In the genomic region with DNA sequence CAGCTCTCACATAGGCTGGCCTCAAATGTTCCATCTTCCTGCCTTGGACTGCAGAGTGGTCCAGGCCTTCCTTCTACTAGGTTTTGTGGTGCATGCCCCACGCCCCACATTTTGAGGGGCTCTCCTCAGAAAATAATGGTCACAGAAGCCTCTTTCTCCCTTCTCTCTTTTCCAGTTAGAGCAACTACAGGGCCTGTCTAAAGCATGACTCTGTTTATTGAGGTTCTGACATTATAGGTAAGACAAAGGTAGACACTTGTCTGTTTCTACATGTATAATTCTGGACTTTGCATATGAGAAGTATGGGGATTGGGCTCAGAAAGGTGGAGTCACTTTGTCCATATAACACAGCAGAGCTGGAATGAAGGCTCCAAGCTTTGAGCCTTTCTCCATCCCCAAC, we compare ENCODE assay signal across 9 mouse cellular contexts. TPM values are rescaled to one million over a fixed set of nuclear protein-coding genes. Genes with fewer than 3 reads are reported as not detected.
DNase-seq lines count a peak whose midpoint lies in the region; ATAC-seq and TF ChIP-seq lines count a peak whose summit lies in the region.
"Had no signal": no experiment of that assay in that cellular context is flagged by ENCODE, and none has a peak within 500 bp of the region (broad histone marks: within the 10 kb centered on the region; RNA-seq: fewer than 3 reads in every experiment).

A gene (minus strand): TSS at position 101 of the 400 bp plus-strand sequence.

- no peak for TF ChIP-seq POLR2A in lung, adult 2 months (IDR thresholded peaks at IDR 0.05; ENCODE audit: borderline replicate concordance, extremely low read depth, low read depth, low read length)

- H3K9ac ChIP-seq in embryonic facial prominence, embryonic 14.5 days (ENCODE audit: low read depth, low read length), result peak within 1 kb of the TSS; percentile 81
- H3K9ac ChIP-seq in intestine, embryonic 16.5 days (ENCODE audit: low read depth, low read length), result peak within 1 kb of the TSS; percentile 84
- peak within 1 kb of the TSS; percentile 77 for H3K9ac ChIP-seq in neural tube, embryonic 13.5 days

- no peak for DNase-seq in lung, adult 2 months
- no peak for DNase-seq in lung, postnatal 14 days
- no peak for DNase-seq in embryonic facial prominence, embryonic 14.5 days (ENCODE audit: low spot score)
- DNase-seq in embryo, embryonic 10.5 days (ENCODE audit: low spot score), result no peak
- no peak for DNase-seq in retina, embryonic 14.5 days (ENCODE audit: low spot score)
- DNase-seq in kidney, postnatal 36 days, result no peak
- DNase-seq: adrenal gland, postnatal 14 days had no signal

- no peaks in the 10 kb centered on the region for H3K27me3 ChIP-seq in embryonic facial prominence, embryonic 14.5 days (replicated peaks; ENCODE audit: control insufficient read depth, insufficient read depth, low read length)
- H3K27me3 ChIP-seq in intestine, embryonic 16.5 days (replicated peaks; ENCODE audit: control insufficient read depth, insufficient read depth, low read length), result no peaks in the 10 kb centered on the region
- 0 out of 2 replicates have a peak, but pooled peaks cover 3% of the 10 kb centered on the region for H3K27me3 ChIP-seq in neural tube, embryonic 13.5 days

- peak within 1 kb of the TSS; percentile 83 for H3K27ac ChIP-seq in embryonic facial prominence, embryonic 14.5 days (replicated peaks; ENCODE audit: low read depth, low read length)
- H3K27ac ChIP-seq in intestine, embryonic 16.5 days (ENCODE audit: low read length), result peak within 1 kb of the TSS; percentile 89
- peak within 1 kb of the TSS; percentile 88 for H3K27ac ChIP-seq in neural tube, embryonic 13.5 days (replicated peaks)

- peak within 1 kb of the TSS; percentile 55 for H3K4me3 ChIP-seq in lung, adult 2 months (replicated peaks; ENCODE audit: extremely low read depth, low read depth, low read length)
- H3K4me3 ChIP-seq in embryonic facial prominence, embryonic 14.5 days (ENCODE audit: low read depth, low read length), result peak within 1 kb of the TSS; percentile 95
- peak within 1 kb of the TSS; percentile 68 for H3K4me3 ChIP-seq in intestine, embryonic 16.5 days (ENCODE audit: low read length)
- H3K4me3 ChIP-seq in neural tube, embryonic 13.5 days, result peak within 1 kb of the TSS; percentile 77

- peak within 1 kb of the TSS; percentile 83 for H3K4me2 ChIP-seq in embryonic facial prominence, embryonic 14.5 days (ENCODE audit: low read depth, low read length)
- peak within 1 kb of the TSS; percentile 76 for H3K4me2 ChIP-seq in intestine, embryonic 16.5 days (ENCODE audit: low read depth, low read length)
- H3K4me2 ChIP-seq in neural tube, embryonic 13.5 days, result peak within 1 kb of the TSS; percentile 86

- peaks cover 7% of the 10 kb centered on the region for H3K4me1 ChIP-seq in lung, adult 2 months (ENCODE audit: control insufficient read depth, insufficient read depth, low read length)
- H3K4me1 ChIP-seq in embryonic facial prominence, embryonic 14.5 days (ENCODE audit: control insufficient read depth, insufficient read depth, low read length), result peaks cover 7% of the 10 kb centered on the region
- H3K4me1 ChIP-seq in intestine, embryonic 16.5 days (ENCODE audit: control insufficient read depth, insufficient read depth, low read length), result peaks cover 24% of the 10 kb centered on the region
- peaks cover 37% of the 10 kb centered on the region for H3K4me1 ChIP-seq in neural tube, embryonic 13.5 days (replicated peaks)

- 84% methylated on average over 1 of the region's 1 CpGs for WGBS in lung, adult 2 months
- 85% methylated on average over 1 of the region's 1 CpGs for WGBS in embryonic facial prominence, embryonic 14.5 days
- 87% methylated on average over 1 of the region's 1 CpGs for WGBS in intestine, embryonic 16.5 days
- WGBS in neural tube, embryonic 13.5 days, result 100% methylated on average over 1 of the region's 1 CpGs

- H3K36me3 ChIP-seq in embryonic facial prominence, embryonic 14.5 days (ENCODE audit: control insufficient read depth, insufficient read depth, low read length), result no peaks in the 10 kb centered on the region
- H3K36me3 ChIP-seq in intestine, embryonic 16.5 days (ENCODE audit: control insufficient read depth, insufficient read depth, low read length), result no peaks in the 10 kb centered on the region
- H3K36me3 ChIP-seq in neural tube, embryonic 13.5 days, result no peaks in the 10 kb centered on the region

- H3K9me3 ChIP-seq in embryonic facial prominence, embryonic 14.5 days (ENCODE audit: control insufficient read depth, low read length), result no peaks in the 10 kb centered on the region
- no peaks in the 10 kb centered on the region for H3K9me3 ChIP-seq in intestine, embryonic 16.5 days (ENCODE audit: control insufficient read depth, low read length)
- H3K9me3 ChIP-seq in neural tube, embryonic 13.5 days, result no peaks in the 10 kb centered on the region

- no peak for ATAC-seq in embryonic facial prominence, embryonic 14.5 days (ENCODE audit: low read depth)
- ATAC-seq in intestine, embryonic 16.5 days, result no peak
- no peak for ATAC-seq in neural tube, embryonic 13.5 days (ENCODE audit: low read depth)

- no peak for TF ChIP-seq CTCF in lung, adult 2 months (IDR thresholded peaks at IDR 0.05; ENCODE audit: insufficient read depth, low read length)

RNA-seq across cellular contexts. Expression of the gene that starts here (rescaled TPM):
- 0.71 and 1.0 TPM in 2 replicates for polyA plus RNA-seq in lung, adult 2 months (2012; rRNA removed)
- 2.1 and 2.3 TPM in 2 replicates for polyA plus RNA-seq in embryonic facial prominence, embryonic 14.5 days (2014; fragmentation: Nextera tagmentation; extraction: Ambion mirVana)
- 0.76 and 0.81 TPM in 2 replicates for polyA plus RNA-seq in intestine, embryonic 16.5 days (2015; fragmentation: Nextera tagmentation; extraction: Ambion mirVana)
- polyA plus RNA-seq in neural tube, embryonic 13.5 days (2015; fragmentation: Nextera tagmentation; extraction: Ambion mirVana), result 1.9 and 2.2 TPM in 2 replicates
